Mouse (Mus musculus): Measurements from ENCODE around the gene Ybey. TPM values are rescaled to one million over a fixed set of nuclear protein-coding genes. Genes with fewer than 3 reads are reported as not detected.
A peak's percentile ranks its signal among the peaks of the same experiment; 100 is the strongest.

Ybey gene
- total RNA-seq, 2 experiments from 2014 or later: 3.5 to 4.2 TPM

DNA sequence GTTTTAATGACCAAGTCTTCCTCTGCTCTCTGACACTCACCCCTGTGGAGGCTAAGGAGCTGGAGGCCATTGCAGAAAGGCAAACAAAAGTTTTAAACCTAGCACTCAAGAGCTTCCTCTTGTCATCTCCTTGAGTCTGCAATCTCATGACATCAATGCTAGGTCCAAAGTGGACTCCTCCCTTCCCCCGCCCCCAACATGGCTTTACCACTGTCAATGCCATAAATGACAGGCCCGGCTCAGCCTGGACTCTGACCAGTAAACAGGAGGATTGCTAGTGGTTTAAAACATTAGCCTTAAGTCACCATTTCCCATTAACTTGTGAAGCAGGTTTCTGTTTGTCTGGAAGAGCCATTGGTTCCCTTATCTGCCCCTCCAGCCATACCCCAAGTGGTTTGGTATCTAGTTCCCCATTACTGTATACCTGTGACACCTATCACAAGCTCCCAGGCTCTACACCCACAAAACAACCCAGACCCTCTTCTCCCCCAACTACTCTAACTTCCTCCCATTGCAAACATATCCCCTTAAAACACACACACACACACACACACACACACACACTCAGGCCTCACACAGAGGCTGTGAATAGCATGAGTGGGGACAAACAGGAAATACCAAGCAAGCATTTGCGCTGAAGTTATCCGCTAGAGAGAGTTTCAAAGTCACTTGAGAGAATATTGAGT is 22.8 kb downstream of the Ybey start:
- intact Hi-C loops (cut with DNase I): no loop called here
- DNase-seq (ENCODE audit: low spot score): no peak

DNA sequence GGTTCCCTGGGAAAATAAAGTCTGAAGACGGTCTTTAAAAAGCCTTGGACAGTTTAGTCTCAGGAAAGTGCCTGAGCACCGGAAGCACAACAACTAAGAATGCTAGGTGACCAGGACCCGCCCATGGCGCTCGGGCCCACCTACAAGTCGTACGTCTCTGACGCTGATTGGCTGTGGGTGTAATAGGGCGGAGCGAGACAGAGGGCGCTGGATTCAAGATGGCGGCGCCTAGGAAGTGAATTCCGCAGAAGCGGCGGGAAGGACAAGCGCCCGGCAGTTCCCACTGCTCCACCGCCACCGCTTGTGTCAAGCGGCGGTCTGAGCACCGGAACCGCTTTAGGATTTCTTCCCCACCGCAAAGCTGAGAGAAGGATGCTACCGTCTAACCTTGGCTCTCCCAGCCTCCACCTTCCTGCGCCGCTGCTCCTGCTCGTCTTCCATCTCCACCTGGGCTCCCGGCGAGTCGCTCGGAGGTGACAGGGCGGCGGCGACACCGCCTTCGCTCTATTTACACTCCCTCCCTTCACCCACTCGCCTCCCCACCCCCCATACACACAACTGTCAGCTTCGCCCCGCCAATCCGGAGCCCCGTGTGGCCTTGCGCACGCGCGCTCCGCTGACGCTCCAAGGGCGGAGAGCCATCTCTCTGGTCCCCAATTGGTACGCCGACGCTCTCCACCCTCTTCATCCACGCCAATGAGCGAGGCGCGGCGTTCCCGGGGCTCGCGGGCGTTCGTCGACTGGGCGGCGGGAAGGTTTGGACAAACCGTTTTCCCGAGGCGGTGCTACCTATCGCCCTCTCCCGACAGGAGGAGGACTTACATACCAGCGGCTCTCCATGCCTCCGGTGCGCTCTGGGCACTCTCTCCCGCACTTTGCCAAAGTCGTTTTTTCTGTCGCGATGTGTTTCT is 26.5 kb downstream of the Ybey start, which contains the start of gene Pcnt:
Pcnt (minus strand) TSS at position 609 of the 911 bp plus-strand sequence.
- DNase-seq (ENCODE audit: low spot score): peak; percentile 96
- intact Hi-C loops (cut with DNase I): no loop called here

DNA sequence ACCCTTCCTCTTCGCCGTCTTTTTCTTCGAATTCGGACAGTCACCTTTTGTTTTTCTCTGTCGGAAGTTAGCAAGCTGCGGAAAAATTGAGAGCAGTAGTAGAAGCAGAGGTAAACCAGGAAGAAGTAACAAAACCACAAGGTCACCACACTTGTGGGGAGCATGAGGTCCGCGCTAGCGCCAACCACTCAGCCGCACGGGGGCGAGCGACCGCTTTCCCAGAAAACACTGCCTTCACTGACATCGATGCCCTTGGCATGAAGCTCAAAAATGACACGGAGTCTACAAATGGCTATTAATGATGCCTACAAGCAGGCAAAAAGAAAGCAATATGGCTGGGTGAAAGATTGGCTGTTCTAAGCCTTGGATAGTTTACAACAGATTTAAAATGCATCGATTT is 28.6 kb downstream of the Ybey start, which contains the start of gene AC141477.1:
AC141477.1 (minus strand) TSS at position 164 of the 400 bp plus-strand sequence.
- intact Hi-C loops (cut with DNase I): no loop called here
- no peak for DNase-seq (ENCODE audit: low spot score)

- intact Hi-C loops (cut with DNase I): loop anchor here (5.0 kb wide), 1 partner anchor 97 kb away; no protein-coding TSS in a partner anchor
- no peak for DNase-seq (ENCODE audit: low spot score)
Observed at GRCm38 (mm10) chr10:76439107-76439890, 29.6 kb downstream of the Ybey start.

DNA sequence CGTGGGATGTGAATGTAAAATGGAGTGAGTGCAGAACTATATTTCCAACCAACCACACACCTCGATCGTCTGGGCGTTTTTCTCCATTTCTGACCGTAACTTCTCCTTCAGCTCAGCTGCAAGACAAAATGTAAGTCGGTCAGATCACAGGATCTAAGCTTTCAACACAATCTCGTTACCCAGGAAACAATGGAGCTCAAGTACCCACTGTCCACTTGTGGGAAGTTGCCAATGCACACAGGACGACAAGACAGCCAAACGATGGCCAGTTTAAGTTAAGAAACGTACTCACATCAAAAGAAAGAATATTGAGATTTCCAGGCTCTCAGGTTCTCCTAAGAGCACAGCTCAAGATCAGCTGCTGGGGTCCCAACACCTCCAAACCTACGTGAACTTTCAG is 35.0 kb downstream of the Ybey start:
- intact Hi-C loops (cut with DNase I): no loop called here

GRCm38 (mm10) chr10:76425674-76426073 is 43.2 kb downstream of the Ybey start:
- no peak for DNase-seq (ENCODE audit: low spot score)
- intact Hi-C loops (cut with DNase I): no loop called here

More for the DNA sequence above, 35.0 kb downstream of the Ybey start:
- no peak for DNase-seq (ENCODE audit: low spot score)

DNA sequence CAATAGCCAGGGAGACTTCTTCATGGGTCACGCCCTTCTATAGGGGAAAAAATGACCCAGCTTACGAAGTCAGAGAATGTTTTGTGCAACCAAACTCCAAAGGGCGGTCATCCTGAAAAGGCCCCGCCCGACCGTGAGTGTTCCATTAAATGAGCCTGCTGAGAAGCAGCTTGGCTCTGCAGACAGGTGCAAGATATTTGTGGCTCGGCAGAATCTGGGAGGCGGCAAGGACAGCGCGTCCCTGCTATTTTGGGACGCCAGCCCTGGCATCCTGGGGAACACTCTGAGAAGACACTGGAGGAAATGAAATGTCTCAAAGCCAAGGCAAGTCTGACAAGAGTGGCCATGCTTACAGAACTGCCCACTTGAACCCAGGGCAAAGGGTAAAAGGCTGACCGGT is 52.1 kb downstream of the Ybey start:
- DNase-seq (ENCODE audit: low spot score): peak; percentile 33
- intact Hi-C loops (cut with DNase I): no loop called here

Other genes starting within 250 kb of the Ybey start
- 10 to 100 TPM; 10.7 to 10.8 TPM for gene Prmt2, start 231.2 kb downstream of the Ybey start, total RNA-seq (2021)
- 1 to 10 TPM; 1.5 to 1.6 TPM for gene S100b, start 215.3 kb downstream of the Ybey start, total RNA-seq (2021)
- gene Dip2a, start 123.8 kb downstream of the Ybey start, total RNA-seq (2021): 10 to 100 TPM; 12.5 TPM
- not detected for gene AC141477.1, start 28.7 kb downstream of the Ybey start, total RNA-seq (2021)
- gene Pcnt, start 26.3 kb downstream of the Ybey start, total RNA-seq (2021): 10 to 100 TPM; 38.1 to 47.4 TPM
- under 1 TPM in 1 of 2 experiments, not detected in 1; 0.26 TPM for gene 2610028H24Rik, start 20.0 kb downstream of the Ybey start, total RNA-seq (2021)
- 10 to 100 TPM; 22.8 to 27.1 TPM for gene Mcm3ap, start 187 bp downstream of the Ybey start, total RNA-seq (2021)
- gene Lss, start 62.5 kb upstream of the Ybey start, total RNA-seq (2021): 1 to 10 TPM; 7.3 to 7.4 TPM
- not detected for gene Spatc1l, start 93.2 kb upstream of the Ybey start, total RNA-seq (2021)
- gene Ftcd, start 106.5 kb upstream of the Ybey start, total RNA-seq (2021): not detected
- 100 to 1,000 TPM in 1 of 2 experiments, 10 to 100 TPM in 1; 94.0 to 106 TPM for gene Col6a2, start 154.5 kb upstream of the Ybey start, total RNA-seq (2021)

Data from heart, postnatal 25 days (tissue).